Mouse (Mus musculus) frontal cortex, postnatal 25 days (tissue): ENCODE data around the gene Wdtc1.

Source experiments
- DNase-seq, 2 experiments: peaks; one replicate each; pipeline ENCODE4 v3.0.0; 2022; ENCODE audit warnings: low spot score in 2 of 2

Gene Wdtc1

DNA sequence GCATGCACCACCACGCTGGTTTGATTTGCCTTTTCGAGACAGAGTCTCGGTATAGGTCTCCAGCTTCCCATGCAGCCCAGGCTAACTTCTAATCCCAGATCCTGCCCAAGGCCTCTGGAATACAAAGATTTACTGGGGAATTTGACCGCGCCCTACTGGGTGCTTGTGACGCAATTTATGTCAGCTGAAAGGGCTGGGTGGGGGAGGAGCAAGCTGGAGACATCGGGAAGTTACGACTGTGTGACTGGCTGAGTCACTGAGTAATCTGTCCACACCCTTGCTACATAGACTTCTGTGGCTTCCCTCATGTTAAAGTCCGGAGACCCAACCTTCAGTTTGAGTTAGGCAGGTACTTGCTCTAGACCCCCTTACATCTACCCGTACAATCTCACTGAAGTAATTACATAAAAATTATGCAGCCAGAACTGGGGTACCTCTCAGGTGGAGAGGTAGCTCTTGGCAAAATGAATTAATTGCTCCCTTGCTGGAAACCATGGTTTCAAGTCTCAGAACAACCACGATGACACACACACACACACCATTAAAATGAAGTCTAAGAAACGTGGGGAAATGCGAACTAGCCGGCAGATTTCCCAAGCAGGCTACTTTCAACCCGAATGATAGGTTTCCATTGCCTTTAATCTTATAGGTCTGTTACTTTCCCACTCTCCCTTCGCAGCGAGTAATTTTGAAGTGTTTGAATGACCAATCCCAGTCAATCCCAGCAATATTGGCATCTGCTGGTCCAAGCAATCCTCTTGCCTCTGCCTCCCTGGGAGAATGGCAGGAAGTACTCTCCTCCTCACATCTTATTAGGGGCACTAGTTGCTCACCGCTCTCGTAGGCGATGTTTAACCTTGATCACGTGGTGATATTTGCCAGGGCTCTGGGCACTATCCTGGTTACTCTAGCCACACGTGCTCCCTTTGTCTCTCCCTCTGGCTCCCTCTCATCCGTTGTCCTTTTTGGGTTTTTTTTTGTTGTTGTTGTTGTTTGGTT lies at the start of gene Wdtc1:
Gene Wdtc1 (minus strand): TSS at position 115 of the 999 bp plus-strand sequence.
- DNase-seq = no peak

DNA sequence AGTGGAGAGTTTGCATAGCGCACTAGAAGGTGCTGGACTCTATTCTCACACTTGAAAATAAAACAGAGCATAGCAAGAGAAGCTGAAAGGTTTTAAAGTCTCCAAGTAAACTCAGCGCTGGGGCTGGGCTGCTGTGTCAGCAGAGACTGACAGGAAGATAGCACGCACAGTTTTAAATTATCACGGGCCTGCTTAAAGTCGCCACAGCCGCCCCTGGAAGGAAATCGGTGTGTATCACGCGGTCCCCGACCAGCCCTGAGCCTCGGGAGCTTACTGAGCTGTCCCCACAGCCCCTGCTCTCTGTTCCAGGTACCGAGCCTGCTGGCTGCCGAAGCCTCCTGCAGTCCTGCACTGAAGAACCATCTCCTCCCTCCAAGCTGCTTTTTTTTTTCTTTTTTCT lies 48.7 kb upstream of the Wdtc1 start:
- no peak for DNase-seq

- no peak for DNase-seq
Measured at GRCm38 (mm10) chr4:133400098-133400497, 46.8 kb upstream of the Wdtc1 start.

DNA sequence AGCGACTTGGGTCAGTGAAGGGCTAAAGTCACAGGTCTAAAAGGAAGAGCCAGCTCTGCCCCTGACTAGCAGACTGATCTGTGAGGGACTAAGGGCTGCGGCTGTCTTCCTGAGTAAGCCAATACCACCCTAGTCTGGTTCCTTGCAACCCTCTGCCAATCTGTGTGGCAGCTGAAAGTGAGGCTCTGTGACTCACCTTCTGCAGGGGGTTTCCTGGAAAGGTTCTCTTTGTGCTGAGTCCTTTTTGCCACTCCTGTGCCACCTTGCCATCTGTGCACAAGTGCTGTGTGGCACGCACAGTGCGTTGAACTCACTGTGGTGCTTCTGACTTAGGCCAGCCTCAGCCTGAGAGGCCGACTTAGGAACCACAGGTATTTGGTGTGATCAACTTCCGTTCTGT lies 46.2 kb upstream of the Wdtc1 start:
- DNase-seq = no peak

GRCm38 (mm10) chr4:133398619-133399018 lies 45.3 kb upstream of the Wdtc1 start:
- no peak for DNase-seq

- no peak for DNase-seq
Measured at GRCm38 (mm10) chr4:133397961-133398360, 44.7 kb upstream of the Wdtc1 start.

DNA sequence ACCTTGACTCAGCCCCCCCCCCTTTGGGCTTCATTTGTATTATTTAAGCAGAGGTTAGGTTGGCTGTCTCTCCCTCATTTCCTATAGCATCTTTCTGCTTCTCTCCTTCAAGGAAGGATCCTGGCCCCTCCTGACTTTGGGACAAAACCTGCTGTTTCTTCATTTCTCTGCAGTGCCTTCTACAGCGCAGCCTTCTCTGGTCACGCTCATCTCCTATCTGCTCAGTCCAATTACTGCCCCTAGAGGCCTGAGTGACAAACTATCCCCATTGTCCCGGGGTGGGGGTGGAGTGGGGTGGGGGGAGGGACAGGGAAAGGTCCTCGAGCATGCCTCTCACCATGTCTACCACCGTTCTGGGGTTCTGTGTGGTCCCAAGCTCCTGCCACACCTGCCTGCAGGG lies 44.0 kb upstream of the Wdtc1 start:
- DNase-seq = no peak

DNA sequence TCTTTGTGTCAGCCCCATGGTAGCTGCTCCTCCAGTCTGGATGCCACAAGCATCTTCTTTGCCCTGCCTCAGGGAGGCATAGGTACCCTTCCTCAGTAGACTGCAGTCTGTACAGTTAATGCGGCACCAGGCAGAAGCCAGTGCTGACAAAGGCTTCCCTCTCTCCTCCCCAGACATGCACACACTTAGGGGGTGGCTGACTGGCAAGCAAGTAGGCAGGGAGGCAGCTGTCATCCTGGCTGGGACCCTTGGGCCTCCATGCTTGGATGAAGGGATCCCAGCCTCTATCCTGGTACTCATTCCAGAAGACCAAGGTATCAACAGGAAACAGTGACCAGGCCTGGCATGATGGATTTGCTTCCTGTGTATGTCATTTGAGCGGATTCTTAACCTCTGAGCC lies 42.8 kb upstream of the Wdtc1 start:
- no peak for DNase-seq

- DNase-seq = no peak
Measured at GRCm38 (mm10) chr4:133394981-133395573, 41.8 kb upstream of the Wdtc1 start.

GRCm38 (mm10) chr4:133391185-133392040 lies 38.1 kb upstream of the Wdtc1 start:
- no peak for DNase-seq

- no peak for DNase-seq
Measured at GRCm38 (mm10) chr4:133390585-133390984, 37.3 kb upstream of the Wdtc1 start.

- DNase-seq = no peak
Measured at GRCm38 (mm10) chr4:133390042-133390441, 36.8 kb upstream of the Wdtc1 start.

GRCm38 (mm10) chr4:133388781-133389552 lies 35.7 kb upstream of the Wdtc1 start:
- DNase-seq = no peak

DNA sequence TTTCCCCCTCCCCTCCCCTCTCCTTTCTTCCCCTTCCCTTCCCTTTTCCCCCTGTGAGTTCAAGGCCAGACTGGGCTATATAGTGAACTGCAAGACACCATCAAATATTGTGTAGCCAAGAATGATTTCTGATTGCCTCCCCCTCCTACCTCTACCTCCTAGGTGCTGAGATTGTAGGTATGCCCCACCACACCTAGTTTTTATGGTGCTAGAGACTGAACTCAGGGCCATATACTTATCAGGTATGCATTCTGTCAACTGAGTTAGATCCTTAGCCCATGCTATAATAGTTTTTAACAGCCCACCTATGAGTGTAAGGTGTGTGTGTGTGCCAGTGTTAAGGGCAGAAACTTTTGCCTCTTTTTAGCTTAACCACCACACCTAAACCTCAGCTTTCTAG lies 33.8 kb upstream of the Wdtc1 start:
- DNase-seq = no peak

DNA sequence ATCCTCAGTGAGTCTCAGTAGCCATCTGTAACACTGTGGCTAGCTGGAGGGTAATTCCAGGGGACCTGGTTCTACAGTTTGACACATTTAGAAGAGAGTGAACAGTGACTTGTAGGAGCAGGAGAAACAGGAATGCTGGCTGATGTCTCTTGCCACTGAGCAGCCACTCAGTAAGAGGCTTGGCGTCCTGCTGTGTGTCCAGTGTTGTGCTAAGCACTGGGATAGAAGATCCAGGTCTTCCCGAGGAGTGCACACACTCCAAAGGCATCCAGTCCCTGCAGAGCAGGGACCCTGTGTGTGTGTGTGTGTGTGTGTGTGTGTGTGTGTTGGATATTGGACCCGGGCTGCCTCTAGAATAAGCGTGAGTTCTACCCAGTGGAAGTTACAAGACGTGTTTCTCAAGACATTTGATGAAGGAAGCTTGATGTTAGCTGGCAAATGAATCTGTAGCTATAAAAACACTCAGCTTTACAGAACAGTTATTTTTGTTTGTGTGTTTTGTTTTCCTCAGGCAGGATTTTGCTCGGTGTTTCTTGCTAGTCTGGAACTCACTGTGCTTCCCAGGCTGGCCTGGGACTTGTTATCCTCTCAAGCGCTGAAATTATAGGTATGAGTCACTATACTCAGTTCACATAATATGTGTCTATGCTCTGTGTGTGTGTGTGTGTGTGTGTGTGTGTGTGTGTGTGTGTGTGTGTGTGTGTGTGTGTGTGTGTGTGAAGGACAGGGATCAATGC lies 32.9 kb upstream of the Wdtc1 start:
- no peak for DNase-seq

DNA sequence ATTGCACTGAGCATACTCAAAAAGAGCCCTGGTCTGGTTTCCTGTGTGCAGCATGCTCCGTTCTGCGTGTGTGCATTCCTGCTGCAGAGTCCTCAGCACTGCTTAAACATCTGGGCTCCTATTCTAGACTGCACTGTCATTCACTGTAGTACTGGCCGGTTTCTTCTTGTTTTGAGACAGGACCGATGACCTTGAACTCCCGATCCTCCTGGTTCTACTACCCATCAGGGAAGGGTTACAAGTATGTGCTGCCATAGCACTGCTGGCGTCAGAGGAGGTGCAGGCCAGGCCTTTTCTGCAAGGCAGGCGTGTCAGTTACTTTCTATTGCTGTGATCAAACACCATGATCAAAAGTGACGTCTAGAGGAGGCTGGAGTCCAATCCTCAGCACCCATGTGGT lies 27.9 kb upstream of the Wdtc1 start:
- DNase-seq = no peak

GRCm38 (mm10) chr4:133380532-133380931 lies 27.3 kb upstream of the Wdtc1 start:
- DNase-seq = no peak

DNA sequence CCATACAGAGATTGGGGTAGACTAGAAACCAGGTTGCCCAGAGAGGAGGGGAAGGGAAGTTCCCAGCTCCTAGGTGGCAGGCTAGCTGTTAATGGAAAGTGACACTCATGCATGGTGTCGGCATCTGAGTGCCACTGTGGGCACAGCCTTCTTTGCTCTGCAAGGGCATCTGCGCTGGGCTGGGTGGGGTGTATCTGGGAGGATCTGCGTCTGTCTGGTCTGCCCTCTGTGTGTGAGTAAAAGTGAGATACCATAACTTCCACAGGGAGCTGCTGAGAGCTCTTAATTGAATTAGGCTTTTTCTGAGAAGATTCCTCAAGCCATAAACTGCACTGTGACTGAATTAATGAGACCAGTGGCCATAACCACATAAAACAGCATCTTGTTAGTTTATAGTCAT lies 26.6 kb upstream of the Wdtc1 start:
- DNase-seq = no peak

- no peak for DNase-seq
Measured at GRCm38 (mm10) chr4:133379046-133379347, 25.7 kb upstream of the Wdtc1 start.

DNA sequence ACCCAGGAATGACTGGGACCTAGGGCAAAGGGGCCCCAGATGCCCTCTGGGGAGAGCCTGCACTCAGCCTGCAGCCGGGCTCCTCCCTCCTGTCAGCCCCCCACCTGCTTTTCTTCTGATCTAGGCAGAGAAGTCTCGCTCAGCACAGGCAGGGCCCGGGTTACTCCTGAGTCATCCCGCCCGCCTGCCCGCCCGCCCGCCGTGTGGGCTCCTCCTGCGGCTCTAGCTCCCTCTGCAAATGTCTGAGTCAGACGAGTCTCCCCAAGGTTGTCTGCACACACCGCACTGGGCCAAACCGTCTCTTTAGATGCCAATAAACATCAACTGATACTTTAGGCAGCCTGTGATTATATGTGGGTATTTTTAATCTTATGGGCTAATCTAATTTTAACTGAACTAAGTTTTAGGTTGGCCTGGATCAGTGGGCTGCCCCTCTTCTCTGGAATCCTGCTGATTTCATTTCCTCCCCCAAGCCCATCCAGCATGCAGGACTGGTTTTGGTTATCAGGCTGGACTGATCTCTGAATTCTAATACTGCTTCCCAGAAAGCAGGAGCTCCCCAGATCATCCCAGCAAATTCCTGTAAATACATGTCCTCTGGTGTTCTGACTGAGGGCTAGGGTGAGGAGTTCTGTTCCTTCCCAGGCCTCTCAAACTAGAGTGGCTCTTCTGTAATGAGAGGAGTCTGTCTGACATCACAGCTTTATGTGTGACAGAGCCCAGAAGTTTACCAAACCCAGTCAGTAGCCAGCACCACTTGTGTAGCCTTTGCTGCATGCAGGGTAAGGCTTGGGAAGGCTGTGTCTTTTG lies 25.2 kb upstream of the Wdtc1 start:
- DNase-seq = no peak
